ENCODE assay signal across 19 mouse cellular contexts in genomic region chr10:83931758-83932157, GRCm38 (mm10).
DNase-seq lines count a peak whose midpoint lies in the region; ATAC-seq lines count a peak whose summit lies in the region.
"Had no signal": no experiment of that assay in that cellular context is flagged by ENCODE, and none has a peak within 500 bp of the region (broad histone marks: within the 10 kb centered on the region; RNA-seq: fewer than 3 reads in every experiment).

No protein-coding gene starts in this region.

- DNase-seq in adrenal gland, adult (ENCODE audit: inconsistent age in 2 of 2, low spot score in 1 of 2) = peak; percentile 29 to 47
- DNase-seq in adrenal gland, adult 18-20 months (ENCODE audit: low spot score in 2 of 2) = no peak
- no peak for DNase-seq in midbrain, embryonic 10.5 days (ENCODE audit: low spot score)
- no peak for DNase-seq in midbrain, embryonic 14.5 days
- peak; percentile 74 for DNase-seq in lung, postnatal 36 days
- no peak for DNase-seq in thymus, postnatal 14 days
- DNase-seq in urinary bladder, adult 18-20 months (ENCODE audit: low spot score in 2 of 2) = no peak
- DNase-seq: cerebellum, adult 11-12 months; cerebellum, postnatal 25 days; gastrocnemius, postnatal 10 days; heart, adult 2 months; layer of hippocampus, adult 9-11 months; liver, postnatal 0 days; right cerebral cortex, postnatal 25 days had no signal

- H3K36me3 ChIP-seq in midbrain, embryonic 10.5 days = no peaks in the 10 kb centered on the region
- H3K36me3 ChIP-seq in midbrain, embryonic 14.5 days (ENCODE audit: control insufficient read depth, insufficient read depth, low read length) = no peaks in the 10 kb centered on the region
- H3K36me3 ChIP-seq in kidney, embryonic 16.5 days (ENCODE audit: insufficient read depth, low read length) = no peaks in the 10 kb centered on the region
- H3K36me3 ChIP-seq: heart, embryonic 15.5 days; hindbrain, embryonic 12.5 days; intestine, embryonic 15.5 days had no signal

- WGBS in midbrain, embryonic 10.5 days = 84% methylated on average over 3 of the region's 3 CpGs
- WGBS in midbrain, embryonic 14.5 days = 87% methylated on average over 3 of the region's 3 CpGs
- 73% methylated on average over 3 of the region's 3 CpGs for WGBS in kidney, embryonic 16.5 days

- ATAC-seq in midbrain, embryonic 14.5 days (ENCODE audit: low FRiP score, low TSS enrichment) = no peak
- ATAC-seq in kidney, embryonic 16.5 days (ENCODE audit: low FRiP score, low TSS enrichment) = 0 out of 2 replicates have a peak, but pooled peaks have one; percentile 23
- ATAC-seq: intestine, embryonic 15.5 days; liver, postnatal 0 days had no signal

- H3K4me2 ChIP-seq in midbrain, embryonic 14.5 days (ENCODE audit: low read length) = no peak overlapping the region
- no peak overlapping the region for H3K4me2 ChIP-seq in kidney, embryonic 16.5 days (replicated peaks; ENCODE audit: low read depth, low read length)
- H3K4me2 ChIP-seq: heart, embryonic 15.5 days; hindbrain, embryonic 12.5 days; intestine, embryonic 15.5 days had no signal

- no peak overlapping the region for H3K9ac ChIP-seq in midbrain, embryonic 14.5 days (replicated peaks; ENCODE audit: low read length)
- H3K9ac ChIP-seq in kidney, embryonic 16.5 days (replicated peaks; ENCODE audit: low read length) = no peak overlapping the region
- H3K9ac ChIP-seq: heart, embryonic 15.5 days; hindbrain, embryonic 12.5 days; intestine, embryonic 15.5 days; liver, postnatal 0 days had no signal

- no peaks in the 10 kb centered on the region for H3K4me1 ChIP-seq in midbrain, embryonic 10.5 days
- H3K4me1 ChIP-seq in midbrain, embryonic 14.5 days (ENCODE audit: control insufficient read depth, insufficient read depth, low read length) = no peaks in the 10 kb centered on the region
- peaks cover 7% of the 10 kb centered on the region; the same call in 1 of the 2 replicates for H3K4me1 ChIP-seq in kidney, embryonic 16.5 days (ENCODE audit: insufficient read depth, low read length)

- H3K4me3 ChIP-seq in midbrain, embryonic 10.5 days = no peak overlapping the region
- H3K4me3 ChIP-seq in midbrain, embryonic 14.5 days (replicated peaks; ENCODE audit: low read depth, low read length) = no peak overlapping the region
- no peak overlapping the region for H3K4me3 ChIP-seq in kidney, embryonic 16.5 days (ENCODE audit: low read length)
- H3K4me3 ChIP-seq: heart, adult 2 months; heart, embryonic 15.5 days; hindbrain, embryonic 12.5 days; intestine, embryonic 15.5 days; megakaryocyte, embryonic 14.5 days had no signal

- H3K27me3 ChIP-seq in midbrain, embryonic 10.5 days (ENCODE audit: low read depth, poor library complexity, severe bottlenecking) = no peaks in the 10 kb centered on the region
- no peaks in the 10 kb centered on the region for H3K27me3 ChIP-seq in midbrain, embryonic 14.5 days (ENCODE audit: control insufficient read depth, insufficient read depth, low read length)
- no peaks in the 10 kb centered on the region for H3K27me3 ChIP-seq in kidney, embryonic 16.5 days (ENCODE audit: insufficient read depth, low read length)
- H3K27me3 ChIP-seq: heart, embryonic 15.5 days; hindbrain, embryonic 12.5 days; intestine, embryonic 15.5 days had no signal

- 0 out of 2 replicates have a peak overlapping the region, but pooled peaks have one; percentile 3 for H3K27ac ChIP-seq in midbrain, embryonic 10.5 days (replicated peaks)
- no peak overlapping the region for H3K27ac ChIP-seq in midbrain, embryonic 14.5 days (replicated peaks; ENCODE audit: low read depth, low read length)
- no peak overlapping the region for H3K27ac ChIP-seq in kidney, embryonic 16.5 days (ENCODE audit: low read length)
- H3K27ac ChIP-seq: heart, adult 2 months; heart, embryonic 15.5 days; hindbrain, embryonic 12.5 days; intestine, embryonic 15.5 days had no signal

- no peaks in the 10 kb centered on the region for H3K9me3 ChIP-seq in midbrain, embryonic 10.5 days (replicated peaks)
- H3K9me3 ChIP-seq in midbrain, embryonic 14.5 days (ENCODE audit: control insufficient read depth, low read length) = no peaks in the 10 kb centered on the region
- H3K9me3 ChIP-seq in kidney, embryonic 16.5 days (ENCODE audit: low read length) = no peaks in the 10 kb centered on the region
- H3K9me3 ChIP-seq: heart, embryonic 15.5 days; hindbrain, embryonic 12.5 days; intestine, embryonic 15.5 days; megakaryocyte, embryonic 14.5 days had no signal

Comparison
In these comparisons a context has a peak if more than half of its experiments do, and no peak if none do; other contexts are left out.
1. DNase-seq: peak in adrenal gland, adult (2 of 2) and lung, postnatal 36 days (single experiment); none in adrenal gland, adult 18-20 months (0 of 2), midbrain, embryonic 10.5 days (single experiment), midbrain, embryonic 14.5 days (single experiment), thymus, postnatal 14 days (single experiment) and urinary bladder, adult 18-20 months (0 of 2).